Mouse (Mus musculus) retina, postnatal 7 days (tissue): ENCODE measurements around the gene Gramd1a.

Source experiments
- DNase-seq: peaks from one replicate; pipeline ENCODE4 v3.0.0-alpha.2; 2012; ENCODE audit warnings: low read depth, low spot score

Gramd1a gene

DNA sequence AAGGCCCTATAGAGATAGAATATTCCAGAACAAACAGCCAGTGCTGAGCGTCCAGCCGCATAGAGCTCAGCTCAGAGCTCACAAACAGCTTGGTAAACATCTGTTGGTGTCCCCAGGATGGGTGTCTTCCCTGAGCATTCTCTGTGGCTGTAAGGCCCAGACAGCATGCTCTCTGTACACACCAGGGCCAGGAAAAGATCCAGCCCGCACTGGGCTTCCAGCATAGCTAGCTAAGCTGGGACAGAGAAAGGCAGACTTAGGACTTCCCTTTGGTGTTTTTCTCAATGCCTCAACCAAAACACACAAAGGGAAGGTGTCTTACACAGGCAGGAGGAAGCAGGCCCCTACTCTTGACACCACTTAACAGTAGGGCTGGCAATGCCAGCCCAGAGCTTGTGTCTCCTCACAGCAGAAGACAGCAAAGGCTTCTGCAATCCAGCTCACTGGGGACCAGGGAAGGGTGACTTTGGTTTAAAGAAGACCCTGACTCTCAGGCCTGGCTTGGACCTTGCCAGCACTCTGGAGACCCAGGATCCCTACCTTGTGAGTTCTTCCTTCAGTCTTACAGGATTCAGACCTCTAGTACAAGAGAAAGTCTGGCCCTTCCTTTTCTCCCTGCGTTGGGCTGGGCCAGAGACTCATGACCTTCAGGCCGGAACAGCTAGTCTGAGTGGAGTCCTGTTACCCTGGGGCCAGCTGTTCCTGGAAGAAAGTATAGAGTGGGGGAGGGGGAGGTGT lies at the start of gene Gramd1a:
Gramd1a (minus strand) TSS at position 601 of the 738 bp plus-strand sequence.
- DNase-seq: no peak

DNA sequence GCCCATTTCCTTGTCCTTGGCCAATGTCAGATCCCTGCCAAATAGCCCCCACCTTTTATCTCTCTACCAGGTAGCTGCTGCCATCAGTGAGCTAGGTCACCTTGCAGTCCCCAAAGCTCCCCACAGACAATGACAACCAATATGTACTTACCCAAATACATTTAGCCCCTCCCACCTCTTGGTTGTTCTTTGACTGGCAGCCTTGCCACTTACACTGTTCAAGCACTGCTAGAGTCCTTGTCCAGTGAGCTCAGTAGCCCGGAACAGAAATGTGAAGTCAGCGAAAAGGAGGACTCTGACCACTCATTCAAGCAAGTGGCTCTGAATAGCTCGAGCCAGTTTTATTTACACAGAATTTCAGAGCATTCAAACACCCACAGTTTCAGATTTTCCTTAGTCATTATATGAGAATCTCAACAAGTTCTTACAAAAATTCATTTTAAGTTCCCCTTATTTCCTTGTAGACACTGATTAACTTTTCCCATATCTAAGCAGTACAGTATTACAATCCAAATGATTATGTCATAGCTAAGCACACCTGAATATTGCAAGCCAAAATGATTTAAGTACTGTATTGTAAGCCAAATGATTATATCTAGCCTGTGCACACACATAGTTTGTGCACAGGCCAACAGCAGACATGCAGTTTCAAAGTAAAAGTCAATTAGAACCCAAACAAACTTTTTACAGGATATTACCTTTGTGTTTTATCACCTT lies 40.1 kb upstream of the Gramd1a start:
- no peak for DNase-seq

DNA sequence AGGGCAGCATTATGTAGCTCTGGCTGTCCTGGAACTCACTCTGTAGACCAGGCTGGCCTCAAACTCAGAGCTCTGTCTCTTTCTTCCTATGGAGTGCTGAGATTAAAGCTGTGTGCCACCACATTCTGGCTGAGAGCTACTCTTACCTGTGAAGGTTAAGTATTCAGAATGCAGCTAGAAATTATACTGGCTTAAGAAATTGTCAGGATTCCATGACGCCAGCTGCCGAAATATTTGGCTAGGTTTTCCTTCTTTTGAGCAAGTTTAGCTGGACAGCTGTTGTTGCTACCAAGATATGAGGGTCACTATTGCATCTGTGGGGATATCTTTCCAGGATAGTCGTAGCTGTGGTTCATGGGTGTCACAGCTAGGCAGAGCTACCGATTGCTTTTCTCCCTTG lies 29.0 kb upstream of the Gramd1a start:
- DNase-seq: no peak

DNA sequence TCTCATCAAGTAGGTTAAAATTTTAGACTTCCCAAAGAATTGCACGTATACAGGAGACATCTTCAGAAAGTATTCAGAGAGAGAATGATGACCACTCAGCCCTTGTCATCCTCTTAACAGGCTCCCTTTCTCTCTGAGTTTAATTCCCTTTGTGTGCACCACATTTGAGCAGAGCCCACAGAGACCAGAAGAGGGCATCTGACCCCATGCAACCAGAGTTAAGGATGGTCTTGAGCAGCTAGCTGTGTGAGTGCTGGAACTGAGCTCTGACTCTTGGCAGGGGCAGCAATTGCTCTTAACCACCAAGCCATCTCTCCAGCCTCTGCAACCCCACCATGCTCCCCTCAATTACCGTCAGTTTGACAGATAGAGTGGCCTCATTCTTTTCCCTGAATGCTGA lies 27.2 kb upstream of the Gramd1a start:
- no peak for DNase-seq

DNA sequence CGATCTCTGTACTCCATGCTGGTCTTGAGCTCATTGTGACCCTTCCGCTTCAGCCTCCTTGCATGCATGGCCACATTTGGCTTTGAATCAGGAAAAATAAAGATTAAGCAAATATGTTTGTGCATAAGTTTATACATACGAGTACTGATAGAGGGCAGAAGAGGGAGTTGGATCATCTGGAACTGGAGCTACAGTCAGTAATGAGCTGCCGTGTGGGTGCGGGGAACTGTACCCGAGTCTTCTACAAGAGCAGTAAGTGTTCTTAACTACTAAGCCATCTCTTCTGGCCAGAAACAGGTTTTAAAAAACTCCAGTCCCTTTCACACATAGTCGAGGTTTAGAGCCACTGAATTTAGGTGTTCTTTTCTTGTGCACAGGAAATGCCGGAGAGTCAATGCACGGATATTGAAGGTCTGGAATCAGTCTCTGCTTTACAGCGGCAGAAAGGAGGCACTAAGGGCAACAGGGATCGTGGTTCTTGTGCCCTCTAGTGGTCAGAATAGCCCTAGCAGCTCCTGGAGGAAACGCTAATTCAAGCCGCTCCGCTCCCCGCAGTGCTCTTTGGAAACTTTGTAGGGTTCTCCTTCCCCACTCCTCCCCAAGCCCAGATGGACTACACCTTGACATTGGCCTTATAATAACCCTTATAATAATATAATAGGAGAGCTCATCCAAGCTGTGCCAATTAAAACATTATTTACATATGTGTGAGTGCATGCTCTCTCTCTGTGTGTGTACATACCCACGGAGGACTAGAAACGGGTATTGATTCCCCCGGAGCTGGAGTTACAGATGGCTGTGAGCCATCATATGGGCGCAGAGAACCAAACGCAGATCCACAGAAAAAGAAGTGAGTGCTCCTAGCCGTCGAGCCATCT lies 21.4 kb upstream of the Gramd1a start:
- DNase-seq: peak; percentile 47

DNA sequence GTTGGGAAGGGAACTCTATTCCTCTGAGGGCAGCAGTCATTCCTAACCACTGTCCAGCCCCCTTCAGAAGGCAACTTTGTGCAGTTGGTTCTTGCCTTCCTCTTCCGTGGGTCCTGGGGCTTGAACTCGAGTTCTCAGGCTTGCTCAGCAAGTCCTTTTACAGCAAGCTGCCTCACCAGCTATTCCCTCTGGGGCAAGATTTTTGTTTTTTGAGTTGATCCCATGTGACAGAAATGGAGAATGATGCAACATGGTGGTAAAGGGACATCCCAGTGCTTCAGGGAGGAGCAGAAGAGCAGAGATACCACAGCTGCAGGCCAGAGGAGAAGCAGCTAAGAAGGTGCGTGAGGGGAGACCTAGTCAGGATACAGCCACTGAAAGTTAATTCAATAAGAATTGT lies 19.4 kb upstream of the Gramd1a start:
- no peak for DNase-seq

DNA sequence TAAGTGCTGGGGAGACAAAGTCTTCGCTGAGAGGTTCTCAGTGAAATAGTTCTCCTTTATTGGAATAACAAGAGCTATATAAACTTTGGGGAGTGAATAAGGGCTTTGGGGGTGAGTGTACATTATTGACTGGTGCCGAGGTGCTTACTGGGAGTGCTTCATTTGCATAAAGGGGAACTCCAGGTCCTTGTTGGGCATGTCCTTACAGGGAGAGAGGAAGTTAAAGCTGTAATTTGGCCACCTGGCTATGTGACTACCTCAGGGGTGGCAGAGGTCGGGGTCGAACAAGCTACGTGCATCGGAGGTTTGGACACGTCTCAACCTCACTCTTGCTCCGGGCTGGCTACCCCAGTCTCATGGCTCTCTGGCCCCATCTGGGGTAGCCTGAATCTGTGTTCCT lies 18.8 kb upstream of the Gramd1a start:
- DNase-seq: no peak

DNA sequence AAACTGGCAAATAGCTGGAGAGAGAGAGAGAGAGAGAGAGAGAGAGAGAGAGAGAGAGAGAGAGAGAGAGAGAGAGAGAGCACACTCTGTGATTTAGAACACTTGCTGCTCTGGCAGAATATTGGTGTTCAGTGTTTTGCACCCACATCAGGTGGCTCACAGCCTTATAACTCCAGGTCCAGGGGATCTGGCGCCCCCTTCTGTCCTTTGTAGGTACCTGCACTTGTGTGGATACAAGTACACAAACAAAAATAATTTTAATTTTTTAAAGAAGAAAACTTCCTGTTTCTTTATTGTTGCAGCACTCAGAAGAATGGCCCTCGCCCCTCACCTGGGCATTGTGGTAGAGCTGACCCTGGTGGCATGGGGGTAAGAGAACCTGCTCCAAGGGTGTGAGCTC lies 16.5 kb upstream of the Gramd1a start:
- DNase-seq: no peak

DNA sequence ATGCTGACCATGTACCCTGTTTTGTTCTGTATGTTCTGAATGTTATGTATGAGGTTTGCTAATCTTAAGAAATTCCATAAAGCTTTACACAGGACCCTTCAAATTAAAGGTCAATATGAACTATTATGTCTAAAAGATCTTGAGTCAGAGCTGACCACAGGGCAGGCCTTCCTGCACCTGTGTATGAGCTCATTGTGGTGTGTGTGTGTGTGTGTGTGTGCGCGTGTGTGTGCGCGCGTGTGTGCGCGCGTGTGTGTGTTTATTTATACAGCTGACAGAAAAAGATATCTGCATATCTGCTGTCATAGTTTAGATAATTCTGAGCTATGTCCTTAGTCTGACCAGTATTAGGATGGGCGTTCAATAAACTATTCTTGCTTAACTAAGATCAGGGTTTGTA lies 14.8 kb upstream of the Gramd1a start:
- no peak for DNase-seq

DNA sequence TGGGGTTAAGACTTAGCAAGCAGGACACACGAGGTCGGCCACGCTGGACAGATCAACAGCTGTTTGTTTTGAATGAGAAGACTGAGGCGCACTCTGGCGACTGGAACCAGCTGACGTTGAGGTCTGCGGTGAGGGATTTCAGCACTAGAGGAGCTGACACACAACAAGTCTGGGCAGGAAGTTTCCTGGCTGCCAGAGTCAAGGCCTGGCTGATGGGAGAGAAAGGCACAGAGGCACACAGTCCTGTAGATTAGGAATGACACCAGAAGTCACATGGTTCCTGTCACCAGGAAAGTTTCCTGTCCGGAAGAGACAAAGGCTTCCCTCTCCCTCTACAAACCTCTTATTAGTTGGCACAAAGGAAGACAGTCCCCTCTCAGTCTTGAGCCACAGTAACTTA lies 12.7 kb upstream of the Gramd1a start:
- no peak for DNase-seq

DNA sequence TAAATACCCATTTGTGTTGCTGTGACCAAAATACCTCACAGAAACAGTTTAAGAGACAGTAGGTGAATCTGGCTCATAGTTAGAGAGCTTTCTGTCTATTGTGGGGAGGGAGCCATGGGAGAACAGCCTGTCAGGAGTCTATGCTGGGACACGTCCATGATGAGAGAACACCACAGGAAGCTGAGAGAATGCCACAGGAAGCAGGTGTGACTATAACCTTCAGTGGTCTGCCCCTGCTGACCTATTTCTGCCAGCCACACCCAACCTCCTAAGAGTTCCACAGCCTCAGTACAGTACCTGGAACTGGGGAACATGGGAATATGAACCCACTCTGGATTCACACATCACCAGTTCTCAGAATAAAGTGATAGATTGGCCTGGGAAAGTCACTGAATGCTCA lies 9.1 kb upstream of the Gramd1a start:
- DNase-seq: no peak

DNA sequence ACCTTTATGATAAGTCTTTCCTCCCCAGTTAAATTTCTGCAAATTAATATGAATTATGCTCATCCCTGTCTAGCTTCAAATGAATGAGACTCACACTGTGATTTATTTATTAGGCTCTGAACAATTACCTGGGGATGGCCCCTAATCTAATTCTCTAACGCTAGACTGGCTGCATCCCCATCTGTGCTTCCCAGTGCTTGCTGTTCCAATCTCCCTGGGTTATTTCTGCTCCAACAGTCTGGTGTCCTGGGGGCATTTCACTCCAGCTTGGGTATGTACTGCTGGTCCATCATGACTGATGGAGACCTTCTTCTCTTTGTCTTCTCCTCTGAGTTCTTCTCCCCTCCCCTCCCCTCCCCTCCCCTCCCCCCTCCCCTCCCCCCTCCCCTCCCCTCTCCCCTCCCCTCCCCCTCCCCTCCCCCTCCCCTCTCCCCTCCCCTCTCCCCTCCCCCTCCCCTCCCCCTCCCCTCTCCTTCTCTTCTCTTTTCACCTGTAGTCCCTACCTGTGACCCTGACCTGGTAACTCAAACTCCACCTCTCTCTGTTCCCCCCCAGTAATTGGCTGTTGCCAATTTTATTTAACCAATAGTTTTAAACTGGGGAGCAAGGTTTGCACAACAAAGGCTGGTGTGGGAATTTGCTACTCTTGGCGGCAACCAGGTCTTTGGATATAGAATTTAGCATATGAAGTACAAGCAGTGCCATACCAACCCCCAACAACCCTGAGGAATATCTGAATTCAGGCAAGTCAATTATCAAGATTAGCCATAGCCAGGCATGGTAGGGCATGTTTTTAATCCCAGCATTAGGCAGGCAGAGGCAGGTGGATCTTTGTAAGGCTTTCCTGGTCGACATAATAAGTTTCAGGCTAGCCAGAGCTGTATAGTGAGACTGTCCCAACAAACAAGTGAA lies 8.2 kb upstream of the Gramd1a start:
- DNase-seq: no peak

DNA sequence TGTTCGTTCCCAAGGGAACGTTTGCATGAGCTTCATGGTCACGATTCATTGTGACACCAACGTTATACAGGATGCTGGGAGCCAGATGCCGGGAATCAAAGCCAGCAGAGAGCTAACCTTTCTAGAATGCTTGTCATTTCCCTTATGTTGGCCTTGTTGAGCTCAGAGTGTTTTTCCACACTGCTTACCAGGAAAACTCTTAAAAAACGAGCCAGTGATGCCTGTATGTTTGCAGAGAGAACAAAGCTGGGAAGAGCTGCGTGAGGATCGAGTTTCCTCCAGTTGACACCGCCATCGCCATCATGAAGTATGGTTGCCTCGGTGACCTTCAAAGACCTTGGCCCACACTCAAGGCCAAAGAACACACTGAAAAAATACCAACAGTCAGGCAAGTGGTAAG lies 6.6 kb upstream of the Gramd1a start:
- no peak for DNase-seq

DNA sequence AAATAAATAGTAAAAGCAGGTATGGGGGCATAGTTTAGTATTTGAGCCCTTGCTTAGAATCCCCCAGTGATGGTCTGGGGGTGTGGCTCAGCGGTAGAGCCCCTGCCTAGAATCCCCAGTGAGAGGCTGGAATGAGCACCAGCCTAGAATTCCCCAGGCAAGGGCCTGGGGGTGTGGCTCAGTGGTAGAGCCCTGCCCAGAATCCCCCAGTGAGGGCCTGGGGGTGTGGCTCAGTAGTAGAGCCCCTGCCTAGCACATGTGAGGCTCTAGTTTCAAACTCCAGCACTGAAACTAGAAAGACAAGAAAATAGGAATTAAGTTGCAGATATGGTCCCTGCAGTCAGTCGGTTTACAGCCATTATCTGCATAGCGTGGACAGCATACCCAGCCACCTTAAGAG lies 6.1 kb upstream of the Gramd1a start:
- no peak for DNase-seq

DNA sequence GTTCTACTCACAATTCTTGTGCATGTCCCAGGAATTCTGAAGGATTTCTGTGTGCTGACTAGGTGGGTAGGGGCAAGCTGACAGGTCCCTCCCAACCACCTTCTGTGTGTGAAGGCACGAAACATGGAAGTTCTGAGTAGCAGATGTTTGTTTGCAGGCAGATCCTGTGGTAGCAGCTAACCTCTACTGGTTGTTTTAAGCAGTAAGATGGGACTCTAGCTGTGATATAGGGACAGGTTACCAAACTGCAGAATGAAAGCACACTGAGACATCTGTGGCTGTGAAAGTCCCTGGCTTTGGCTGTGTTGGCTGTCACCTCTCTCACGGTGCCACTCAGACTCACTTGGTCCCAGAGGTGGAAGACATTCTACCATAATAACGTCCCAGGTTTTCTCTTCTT lies 5.5 kb upstream of the Gramd1a start:
- DNase-seq: no peak

DNA sequence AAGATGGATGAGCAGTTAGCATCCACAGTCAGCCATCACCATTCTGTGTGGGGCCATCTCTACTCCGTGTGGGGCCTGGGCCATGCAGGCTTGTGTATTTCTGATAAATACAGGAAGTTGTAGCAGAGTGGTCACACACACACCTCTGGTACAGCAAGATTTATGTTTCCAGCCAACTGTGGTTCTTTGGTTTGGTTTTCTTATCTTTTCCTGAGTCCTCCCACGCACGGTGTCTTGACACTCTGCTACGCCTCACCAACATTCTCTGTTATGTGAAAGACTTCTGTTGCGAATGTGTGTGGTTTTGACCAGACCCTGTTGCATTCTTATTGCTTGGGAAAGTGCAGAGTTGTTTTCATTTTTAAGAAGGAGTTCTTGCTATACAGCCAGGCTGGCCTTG lies 5.1 kb upstream of the Gramd1a start:
- DNase-seq: no peak

DNA sequence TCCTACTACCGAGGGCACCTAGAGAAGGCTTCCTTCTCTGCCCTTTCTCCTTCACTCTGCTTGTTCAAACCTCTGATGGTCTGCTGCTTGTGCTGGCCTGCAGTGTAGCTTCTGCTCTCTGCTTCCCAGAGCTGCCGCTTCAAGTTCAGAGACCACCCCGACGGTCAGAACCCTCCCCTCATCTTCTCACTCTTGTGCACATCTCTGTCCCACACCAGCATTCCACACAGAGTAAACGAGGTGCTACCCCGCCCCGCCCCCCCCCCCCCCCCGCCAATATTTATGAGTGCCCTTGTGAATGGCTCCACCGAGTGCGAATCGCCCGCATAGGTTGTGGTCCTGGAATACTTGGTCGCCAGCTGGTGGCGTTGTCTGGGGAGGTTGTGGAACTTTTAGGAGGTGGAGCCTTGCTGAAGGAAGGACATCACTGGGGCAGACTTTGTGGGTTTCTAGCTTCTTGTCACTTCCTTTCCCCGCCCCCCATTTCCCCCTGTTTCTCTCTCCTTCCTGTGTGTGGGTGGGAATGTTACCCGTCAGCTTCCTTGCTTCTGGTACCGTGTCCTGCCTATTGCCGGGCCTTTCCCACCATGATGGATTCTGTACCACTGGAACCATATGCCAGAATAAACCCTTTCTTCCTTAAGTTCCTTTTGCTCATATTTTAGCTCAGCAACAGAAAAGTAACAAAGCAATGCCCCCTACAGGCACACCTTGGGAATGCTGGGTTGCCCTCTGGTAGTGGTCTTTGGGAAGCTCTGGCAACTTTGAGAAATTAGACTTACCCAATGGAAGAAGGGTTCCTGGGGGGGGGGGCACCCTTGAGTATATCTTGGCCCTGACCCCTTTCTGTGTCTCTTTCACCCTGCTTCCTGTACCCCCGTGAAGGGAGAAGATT lies 585 bp upstream of the Gramd1a start:
- DNase-seq: no peak

DNA sequence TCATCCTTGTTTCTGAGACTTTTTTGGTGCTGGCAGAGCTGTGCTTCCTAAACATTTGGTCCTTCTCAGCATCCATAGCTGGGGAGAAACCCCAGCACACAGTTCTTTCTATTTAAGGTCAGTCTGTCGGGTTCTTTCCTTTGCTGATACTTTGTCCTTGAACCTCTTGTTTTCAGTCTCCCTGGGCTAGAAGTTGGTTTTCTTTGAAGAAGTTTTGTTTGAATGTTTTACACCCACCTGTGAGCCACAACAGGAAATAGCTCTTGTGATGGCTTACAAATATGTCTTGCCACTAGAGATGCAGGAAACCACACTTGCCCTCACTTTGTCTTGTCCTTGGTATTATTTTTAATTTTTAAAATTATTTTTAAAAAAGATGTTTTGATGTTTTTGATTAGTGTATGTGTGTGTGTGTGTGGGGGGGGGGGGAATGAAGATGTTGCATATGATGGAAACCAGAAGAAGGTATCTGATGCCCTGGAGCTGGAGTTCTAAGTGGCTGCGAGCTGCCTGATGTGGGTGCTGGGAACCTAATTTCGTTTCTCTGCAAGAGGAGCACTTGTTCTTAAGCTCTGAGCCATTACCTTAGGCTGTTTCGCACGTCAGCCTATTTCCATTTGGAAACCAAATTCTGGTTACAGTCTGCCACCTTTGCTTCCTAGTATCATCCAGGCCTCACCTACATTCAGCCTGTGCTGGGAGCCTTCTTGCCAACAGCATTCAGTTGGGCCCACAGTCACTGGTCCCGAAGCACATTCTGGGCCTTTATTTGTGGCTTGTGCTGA lies 2.0 kb downstream of the Gramd1a start:
- no peak for DNase-seq
